Mouse (Mus musculus) left cerebral cortex, postnatal 36 days (tissue): Measurements from ENCODE around the gene Fpgs. TPM values are rescaled to one million over a fixed set of nuclear protein-coding genes. Genes with fewer than 3 reads are reported as not detected.

Experiments
- DNase-seq, 2 experiments: peaks; one replicate each; pipeline ENCODE4 v3.0.0; 2021 to 2022; ENCODE audit warnings: low spot score in 2 of 2, mixed read lengths in 1 of 2
- intact Hi-C: fragments of 180-260 bp; cut with DNase I; formaldehyde crosslinking; loops from one replicate; pipeline ENCODE4 v1.15.1; 2025
- total RNA-seq, 2 experiments: library from RNA; stranded (reverse); gene quantifications; 2 replicates each; pipeline ENCODE4 v1.2.3; 2021

Fpgs gene
- 10 to 100 TPM in 1 of 2 experiments, 1 to 10 TPM in 1; 6.0 to 10.5 TPM for total RNA-seq

- DNase-seq: no peak
- intact Hi-C loops: no loop called here
Observed at GRCm38 (mm10) chr2:32704021-32704421, at the start of gene Fpgs. Gene Fpgs, minus strand, starts transcription at chr2:32704145.

- DNase-seq: no peak
- intact Hi-C loops: no loop called here
Observed at GRCm38 (mm10) chr2:32752181-32752580, 48.2 kb upstream of the Fpgs start.

- DNase-seq: no peak
- intact Hi-C loops: no loop called here
Observed at GRCm38 (mm10) chr2:32751665-32752033, 47.7 kb upstream of the Fpgs start.

GRCm38 (mm10) chr2:32750887-32751664 is 47.1 kb upstream of the Fpgs start:
- intact Hi-C loops: no loop called here
- no peak for DNase-seq

GRCm38 (mm10) chr2:32750199-32750598 is 46.3 kb upstream of the Fpgs start:
- intact Hi-C loops: no loop called here
- no peak for DNase-seq

GRCm38 (mm10) chr2:32749082-32749481 is 45.1 kb upstream of the Fpgs start:
- no peak for DNase-seq
- intact Hi-C loops: no loop called here

- intact Hi-C loops: no loop called here
- DNase-seq: no peak
Observed at GRCm38 (mm10) chr2:32744272-32744982, 40.5 kb upstream of the Fpgs start.

- intact Hi-C loops: no loop called here
- DNase-seq: peak; percentile 85 to 90
Observed at GRCm38 (mm10) chr2:32742173-32742531, 38.2 kb upstream of the Fpgs start.

GRCm38 (mm10) chr2:32741273-32742172 is 37.6 kb upstream of the Fpgs start:
- DNase-seq: peak; percentile 68 to 77
- intact Hi-C loops: loop anchor here (1.0 kb wide), 1 partner anchor 28 kb away; the partner anchor contains the start of gene Cdk9

GRCm38 (mm10) chr2:32740916-32741272 is 36.9 kb upstream of the Fpgs start, which contains the start of gene 6330409D20Rik:
Gene 6330409D20Rik, minus strand, starts transcription at chr2:32741016.
- intact Hi-C loops: loop anchor here (1.0 kb wide), 1 partner anchor 28 kb away; the partner anchor contains the start of gene Cdk9
- DNase-seq: no peak

GRCm38 (mm10) chr2:32739311-32739710 is 35.4 kb upstream of the Fpgs start:
- intact Hi-C loops: no loop called here
- no peak for DNase-seq

GRCm38 (mm10) chr2:32737008-32737407 is 33.1 kb upstream of the Fpgs start:
- intact Hi-C loops: no loop called here
- DNase-seq: no peak

GRCm38 (mm10) chr2:32736306-32736829 is 32.4 kb upstream of the Fpgs start:
- intact Hi-C loops: no loop called here

GRCm38 (mm10) chr2:32734933-32735332 is 31.0 kb upstream of the Fpgs start:
- no peak for DNase-seq

More at GRCm38 (mm10) chr2:32736306-32736829, 32.4 kb upstream of the Fpgs start:
- no peak for DNase-seq

GRCm38 (mm10) chr2:32734480-32734879 is 30.5 kb upstream of the Fpgs start:
- intact Hi-C loops: no loop called here
- DNase-seq: no peak

More at GRCm38 (mm10) chr2:32734933-32735332, 31.0 kb upstream of the Fpgs start:
- intact Hi-C loops: no loop called here

- intact Hi-C loops: no loop called here
- DNase-seq: no peak
Observed at GRCm38 (mm10) chr2:32732695-32733094, 28.8 kb upstream of the Fpgs start.

GRCm38 (mm10) chr2:32731911-32732310 is 28.0 kb upstream of the Fpgs start:
- intact Hi-C loops: no loop called here
- no peak for DNase-seq

- no peak for DNase-seq
- intact Hi-C loops: no loop called here
Observed at GRCm38 (mm10) chr2:32730854-32731253, 26.9 kb upstream of the Fpgs start.

GRCm38 (mm10) chr2:32729547-32729946 is 25.6 kb upstream of the Fpgs start:
- intact Hi-C loops: no loop called here
- no peak for DNase-seq

GRCm38 (mm10) chr2:32728463-32728862 is 24.5 kb upstream of the Fpgs start:
- intact Hi-C loops: no loop called here
- no peak for DNase-seq
